Mouse (Mus musculus) urinary bladder, adult 2 months (tissue): ENCODE measurements around the gene Samd14. TPM values are rescaled to one million over a fixed set of nuclear protein-coding genes. Genes with fewer than 3 reads are reported as not detected.

ENCODE experiments used
- DNase-seq: peaks from one replicate; pipeline ENCODE4 v3.0.0; 2022; ENCODE audit warnings: low spot score
- polyA plus RNA-seq: library from polyadenylated mRNA; depleted of rRNA; stranded (reverse); fragments of >200 nt; gene quantifications from 2 replicates; pipeline ENCODE4 v1.2.3, GENCODE M21; 2012

Samd14 gene
- polyA plus RNA-seq, 1 experiment: 5.8 TPM

- DNase-seq: no peak
Observed at GRCm38 (mm10) chr11:95036521-95036920, 26.8 kb downstream of the Samd14 start.

GRCm38 (mm10) chr11:95037306-95037705 is 27.6 kb downstream of the Samd14 start:
- no peak for DNase-seq

- no peak for DNase-seq
Observed at GRCm38 (mm10) chr11:95038156-95038817, 28.6 kb downstream of the Samd14 start.

- DNase-seq: no peak
Observed at GRCm38 (mm10) chr11:95038818-95039655, 29.4 kb downstream of the Samd14 start.

GRCm38 (mm10) chr11:95039766-95040165 is 30.1 kb downstream of the Samd14 start:
- no peak for DNase-seq

- DNase-seq: no peak
Observed at GRCm38 (mm10) chr11:95040491-95041138, 30.9 kb downstream of the Samd14 start.

GRCm38 (mm10) chr11:95041139-95041609 is 31.5 kb downstream of the Samd14 start, which contains the start of gene Pdk2:
TSS of gene Pdk2 (minus strand) at chr11:95041354.
- DNase-seq: peak; percentile 89

GRCm38 (mm10) chr11:95042096-95042495 is 32.4 kb downstream of the Samd14 start:
- DNase-seq: no peak

GRCm38 (mm10) chr11:95043060-95043459 is 33.4 kb downstream of the Samd14 start:
- no peak for DNase-seq

- no peak for DNase-seq
Observed at GRCm38 (mm10) chr11:95043608-95044007, 33.9 kb downstream of the Samd14 start.

GRCm38 (mm10) chr11:95044185-95044870 is 34.6 kb downstream of the Samd14 start:
- no peak for DNase-seq

GRCm38 (mm10) chr11:95046980-95047680 is 37.5 kb downstream of the Samd14 start:
- no peak for DNase-seq

- DNase-seq: no peak
Observed at GRCm38 (mm10) chr11:95053062-95053461, 43.4 kb downstream of the Samd14 start.

GRCm38 (mm10) chr11:95056768-95057501 is 47.3 kb downstream of the Samd14 start:
- no peak for DNase-seq

GRCm38 (mm10) chr11:95069226-95069957 is 59.7 kb downstream of the Samd14 start:
- DNase-seq: no peak

GRCm38 (mm10) chr11:95070140-95071107 is 60.7 kb downstream of the Samd14 start:
- DNase-seq: no peak

GRCm38 (mm10) chr11:95071266-95071665 is 61.6 kb downstream of the Samd14 start:
- no peak for DNase-seq

- DNase-seq: no peak
Observed at GRCm38 (mm10) chr11:95072136-95072535, 62.5 kb downstream of the Samd14 start.

GRCm38 (mm10) chr11:95072804-95073203 is 63.1 kb downstream of the Samd14 start:
- DNase-seq: no peak
